Mouse (Mus musculus): ENCODE measurements at regions not wholly inside any gene's neighbourhood (a gene's known extent, or its start where the extent isn't known, plus 50 kb on each side); places are given as distances from the start of the nearest gene placed in this dataset.
A peak's percentile ranks its signal among the peaks of the same experiment; 100 is the strongest.

DNA sequence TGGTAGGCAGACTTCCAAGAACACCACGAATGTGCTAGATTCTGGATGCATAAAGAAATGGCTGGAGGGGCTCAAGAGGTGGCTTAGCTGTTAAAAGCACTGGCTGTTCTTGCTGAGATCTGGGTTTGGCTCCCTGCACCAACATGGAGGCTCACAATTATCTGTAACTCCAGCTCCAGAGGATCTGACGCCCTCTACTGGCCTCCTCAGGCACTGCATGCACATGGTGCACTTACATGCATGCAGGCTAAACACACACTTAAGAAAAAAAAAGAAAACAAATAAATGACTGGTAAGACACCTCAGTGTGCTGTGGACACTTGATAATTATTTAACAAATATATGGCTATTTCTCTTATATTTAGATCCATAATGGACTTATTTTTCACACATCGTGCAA is 139.2 kb upstream of the Foxd3 start:
- no peaks in the 10 kb centered on the region for H3K36me3 ChIP-seq (replicated peaks; ENCODE audit: control insufficient read depth, insufficient read depth, low read depth)
- no peak overlapping the region for H3K4me2 ChIP-seq (ENCODE audit: low read depth)
- no peaks in the 10 kb centered on the region for H3K27me3 ChIP-seq (ENCODE audit: control insufficient read depth, insufficient read depth, low read length)
- no peak overlapping the region for H3K4me3 ChIP-seq (ENCODE audit: insufficient read depth in 1 of 2, low read depth in 2 of 2, low read length in 2 of 2)
- DNase-seq (ENCODE audit: low read depth in 3 of 3, low spot score in 3 of 3) (no peak), ATAC-seq (ENCODE audit: insufficient read depth) (no peak)
- TF ChIP-seq EP300 (IDR thresholded peaks at IDR 0.05; ENCODE audit: low read depth) (no peak), CTCF (IDR thresholded peaks at IDR 0.05; ENCODE audit: low read depth) (peak; percentile 38)
- H3K27ac ChIP-seq, result no peak overlapping the region
- H3K9ac ChIP-seq (replicated peaks), result no peak overlapping the region
- H3K4me1 ChIP-seq (replicated peaks; ENCODE audit: control insufficient read depth in 2 of 2, insufficient read depth in 2 of 2, low read length in 1 of 2), result no peaks in the 10 kb centered on the region
- H3K9me3 ChIP-seq (ENCODE audit: control insufficient read depth, low read length), result no peaks in the 10 kb centered on the region
- 61% methylated on average over 3 of the region's 3 CpGs for WGBS (ENCODE audit: insufficient replicate concordance)

GRCm38 (mm10) chr4:99527441-99527840 is 128.7 kb upstream of the Foxd3 start:
- Histone ChIP-seq H3K27ac (no peak overlapping the region), H3K27me3 (ENCODE audit: control insufficient read depth, insufficient read depth, low read length) (no peaks in the 10 kb centered on the region), H3K4me2 (ENCODE audit: low read depth) (no peak overlapping the region), H3K4me3 (ENCODE audit: insufficient read depth in 1 of 2, low read depth in 2 of 2, low read length in 2 of 2) (no peak overlapping the region), H3K9me3 (ENCODE audit: control insufficient read depth, low read length) (no peaks in the 10 kb centered on the region), H3K36me3 (replicated peaks; ENCODE audit: control insufficient read depth, insufficient read depth, low read depth) (no peaks in the 10 kb centered on the region), H3K4me1 (replicated peaks; ENCODE audit: control insufficient read depth in 2 of 2, insufficient read depth in 2 of 2, low read length in 1 of 2) (no peaks in the 10 kb centered on the region), H3K9ac (replicated peaks) (no peak overlapping the region)
- DNase-seq (ENCODE audit: low read depth in 3 of 3, low spot score in 3 of 3) (no peak), ATAC-seq (ENCODE audit: insufficient read depth) (no peak)
- TF ChIP-seq CTCF (IDR thresholded peaks at IDR 0.05; ENCODE audit: low read depth), result no peak
- 75% methylated on average over 12 of the region's 12 CpGs for WGBS (ENCODE audit: insufficient replicate concordance)

DNA sequence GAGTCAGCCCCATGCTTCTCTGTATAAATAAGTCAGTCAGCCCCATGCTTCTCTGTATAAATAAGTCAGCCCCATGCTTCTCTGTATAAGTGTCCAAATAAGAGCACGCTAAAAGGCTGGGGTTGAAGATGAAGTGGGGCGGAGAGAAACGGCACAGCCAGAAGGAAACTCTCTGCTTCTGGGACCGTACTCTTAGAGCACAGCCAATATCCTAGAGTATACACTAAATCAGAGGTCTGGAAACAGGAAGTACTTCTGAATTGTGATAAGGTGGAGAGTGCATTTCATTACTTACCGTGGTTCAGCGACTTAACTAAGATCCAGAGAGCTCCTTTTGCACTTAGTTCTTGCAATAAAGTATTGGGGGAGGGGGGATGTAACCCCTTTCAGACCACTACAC is 112.1 kb upstream of the Foxd3 start:
- no peak for TF ChIP-seq CTCF (IDR thresholded peaks at IDR 0.05; ENCODE audit: low read depth)
- no peak for TF ChIP-seq EP300 (IDR thresholded peaks at IDR 0.05; ENCODE audit: low read depth)
- DNase-seq (ENCODE audit: low read depth in 3 of 3, low spot score in 3 of 3), result no peak
- WGBS (ENCODE audit: insufficient replicate concordance), result 40% methylated on average over 6 of the region's 6 CpGs
- H3K27me3 ChIP-seq (ENCODE audit: control insufficient read depth, insufficient read depth, low read length), result no peaks in the 10 kb centered on the region
- no peak overlapping the region for H3K9ac ChIP-seq (replicated peaks)
- H3K36me3 ChIP-seq (replicated peaks; ENCODE audit: control insufficient read depth, insufficient read depth, low read depth), result no peaks in the 10 kb centered on the region
- ATAC-seq (ENCODE audit: insufficient read depth), result no peak
- no peak overlapping the region for H3K27ac ChIP-seq
- no peaks in the 10 kb centered on the region for H3K9me3 ChIP-seq (ENCODE audit: control insufficient read depth, low read length)
- H3K4me1 ChIP-seq (replicated peaks; ENCODE audit: control insufficient read depth in 2 of 2, insufficient read depth in 2 of 2, low read length in 1 of 2), result no peaks in the 10 kb centered on the region
- no peak overlapping the region for H3K4me2 ChIP-seq (ENCODE audit: low read depth)
- H3K4me3 ChIP-seq (ENCODE audit: insufficient read depth in 1 of 2, low read depth in 2 of 2, low read length in 2 of 2), result no peak overlapping the region

DNA sequence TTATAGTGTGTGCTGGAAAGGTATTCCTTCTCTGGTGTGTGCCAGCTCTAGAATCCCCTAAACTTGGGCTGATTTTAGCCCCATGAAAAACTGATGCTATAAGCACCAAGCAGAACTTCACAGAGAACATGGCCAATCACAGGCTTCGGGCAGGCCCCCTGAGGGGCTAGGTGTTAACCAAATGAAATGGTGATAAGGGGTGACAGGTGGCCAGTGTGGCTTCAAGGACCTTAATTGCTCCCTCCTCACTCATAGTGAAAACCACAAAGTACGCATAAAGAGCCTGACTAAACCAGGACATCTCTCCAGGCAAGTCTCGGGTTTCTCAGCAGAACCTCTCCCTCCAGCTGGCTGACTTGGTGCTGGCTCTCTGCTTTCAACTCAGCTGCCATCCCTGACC is 110.4 kb upstream of the Foxd3 start:
- Histone ChIP-seq H3K4me2 (ENCODE audit: low read depth) (no peak overlapping the region), H3K9me3 (ENCODE audit: control insufficient read depth, low read length) (no peaks in the 10 kb centered on the region), H3K27ac (no peak overlapping the region), H3K4me3 (ENCODE audit: insufficient read depth in 1 of 2, low read depth in 2 of 2, low read length in 2 of 2) (no peak overlapping the region), H3K36me3 (replicated peaks; ENCODE audit: control insufficient read depth, insufficient read depth, low read depth) (no peaks in the 10 kb centered on the region), H3K9ac (replicated peaks) (no peak overlapping the region), H3K4me1 (replicated peaks; ENCODE audit: control insufficient read depth in 2 of 2, insufficient read depth in 2 of 2, low read length in 1 of 2) (no peaks in the 10 kb centered on the region), H3K27me3 (ENCODE audit: control insufficient read depth, insufficient read depth, low read length) (no peaks in the 10 kb centered on the region)
- WGBS (ENCODE audit: insufficient replicate concordance), result 11% methylated on average over 3 of the region's 3 CpGs
- DNase-seq (ENCODE audit: low read depth in 3 of 3, low spot score in 3 of 3) (no peak), ATAC-seq (ENCODE audit: insufficient read depth) (no peak)
- TF ChIP-seq EP300 (IDR thresholded peaks at IDR 0.05; ENCODE audit: low read depth) (no peak), CTCF (IDR thresholded peaks at IDR 0.05; ENCODE audit: low read depth) (no peak)

GRCm38 (mm10) chr4:99557963-99558362 is 98.1 kb upstream of the Foxd3 start:
- DNase-seq (ENCODE audit: low read depth in 3 of 3, low spot score in 3 of 3), result no peak
- Histone ChIP-seq H3K36me3 (replicated peaks; ENCODE audit: control insufficient read depth, insufficient read depth, low read depth) (no peaks in the 10 kb centered on the region), H3K9ac (replicated peaks) (no peak overlapping the region), H3K4me3 (ENCODE audit: insufficient read depth in 1 of 2, low read depth in 2 of 2, low read length in 2 of 2) (no peak overlapping the region), H3K4me1 (replicated peaks; ENCODE audit: control insufficient read depth in 2 of 2, insufficient read depth in 2 of 2, low read length in 1 of 2) (no peaks in the 10 kb centered on the region), H3K27ac (no peak overlapping the region), H3K27me3 (ENCODE audit: control insufficient read depth, insufficient read depth, low read length) (no peaks in the 10 kb centered on the region; the same call in 1 of the 2 replicates), H3K4me2 (ENCODE audit: low read depth) (no peak overlapping the region), H3K9me3 (ENCODE audit: control insufficient read depth, low read length) (no peaks in the 10 kb centered on the region)
- WGBS (ENCODE audit: insufficient replicate concordance), result 40% methylated on average over 5 of the region's 5 CpGs
- TF ChIP-seq CTCF (IDR thresholded peaks at IDR 0.05; ENCODE audit: low read depth), result no peak
- no peak for TF ChIP-seq EP300 (IDR thresholded peaks at IDR 0.05; ENCODE audit: low read depth)
- ATAC-seq (ENCODE audit: insufficient read depth), result no peak

All from liver, embryonic 14.5 days (tissue).